Comparison of ENCODE assay signal across 12 mouse cellular contexts in the genomic region with DNA sequence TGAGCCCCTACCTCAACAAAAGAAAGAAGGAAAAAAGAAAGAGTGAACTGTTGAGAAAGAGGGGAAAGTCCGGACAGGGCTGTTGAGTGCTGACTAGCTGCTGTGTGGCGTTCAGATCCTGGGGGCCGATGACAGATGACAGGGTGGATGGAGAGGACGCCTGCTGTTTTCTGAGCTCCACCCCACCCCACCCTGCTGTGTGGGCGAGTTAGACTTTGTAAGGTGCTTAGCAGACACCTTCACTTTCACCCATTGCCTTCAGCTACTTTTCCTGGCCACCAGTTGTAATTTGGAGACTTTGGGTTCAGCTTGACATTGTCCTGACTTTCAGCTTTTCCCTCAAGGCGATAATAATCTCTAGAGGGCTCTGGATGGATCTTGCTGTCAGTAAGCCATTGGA. TPM values are rescaled to one million over a fixed set of nuclear protein-coding genes. Genes with fewer than 3 reads are reported as not detected.
A peak's percentile ranks its signal among the peaks of the same experiment; 100 is the strongest.
DNase-seq lines count a peak whose midpoint lies in the region; ATAC-seq lines count a peak whose summit lies in the region.
"Had no signal": no experiment of that assay in that cellular context is flagged by ENCODE, and none has a peak within 500 bp of the region (broad histone marks: within the 10 kb centered on the region; RNA-seq: fewer than 3 reads in every experiment).

No protein-coding gene starts in this region.

- 33% methylated on average over 6 of the region's 6 CpGs for WGBS in heart, embryonic 14.5 days
- 35% methylated on average over 6 of the region's 6 CpGs for WGBS in liver, embryonic 13.5 days (ENCODE audit: insufficient replicate concordance)

- H3K36me3 ChIP-seq in heart, embryonic 14.5 days (ENCODE audit: control insufficient read depth, insufficient read depth, low read length) = peaks cover 17% of the 10 kb centered on the region
- H3K36me3 ChIP-seq in liver, embryonic 13.5 days = peaks cover 22% of the 10 kb centered on the region

- H3K4me3 ChIP-seq in heart, embryonic 14.5 days (ENCODE audit: control insufficient read depth in 1 of 2, insufficient read depth in 1 of 2, low read depth in 1 of 2, low read length in 2 of 2) = no peak overlapping the region
- H3K4me3 ChIP-seq in liver, embryonic 13.5 days (replicated peaks) = peak overlapping the region; percentile 22; the same call in 1 of the 2 replicates
- H3K4me3 ChIP-seq: embryonic facial prominence, embryonic 13.5 days had no signal

- peak overlapping the region; percentile 38; the same call in 1 of the 2 replicates for H3K9ac ChIP-seq in heart, embryonic 14.5 days (ENCODE audit: low read length)
- H3K9ac ChIP-seq in liver, embryonic 13.5 days = peak overlapping the region; percentile 57

- no peak for ATAC-seq in heart, embryonic 14.5 days (ENCODE audit: insufficient number of reproducible peaks, insufficient read depth, low FRiP score, low read depth)
- ATAC-seq in liver, embryonic 13.5 days (ENCODE audit: low read depth) = peak; percentile 90

- H3K27ac ChIP-seq in heart, embryonic 14.5 days (replicated peaks in 1 of 2; ENCODE audit: control insufficient read depth in 1 of 2, insufficient read depth in 1 of 2, low read depth in 2 of 2, low read length in 2 of 2) = 0 out of 4 replicates have a peak overlapping the region, but pooled peaks of 1 of the 2 experiments have one; percentile 29
- peak overlapping the region; percentile 66 for H3K27ac ChIP-seq in liver, embryonic 13.5 days
- H3K27ac ChIP-seq: embryonic facial prominence, embryonic 13.5 days had no signal

- peaks cover 28 to 57% of the 10 kb centered on the region in 2 experiments for H3K4me1 ChIP-seq in heart, embryonic 14.5 days (ENCODE audit: control insufficient read depth in 2 of 2, insufficient read depth in 2 of 2, low read length in 2 of 2)
- peaks cover 67% of the 10 kb centered on the region for H3K4me1 ChIP-seq in liver, embryonic 13.5 days (replicated peaks)

- no peaks in the 10 kb centered on the region for H3K9me3 ChIP-seq in heart, embryonic 14.5 days (ENCODE audit: control insufficient read depth, low read length)
- no peaks in the 10 kb centered on the region for H3K9me3 ChIP-seq in liver, embryonic 13.5 days (replicated peaks)
- H3K9me3 ChIP-seq: embryonic facial prominence, embryonic 13.5 days had no signal

- H3K27me3 ChIP-seq in heart, embryonic 14.5 days (ENCODE audit: control insufficient read depth, insufficient read depth, low read length) = no peaks in the 10 kb centered on the region
- H3K27me3 ChIP-seq in liver, embryonic 13.5 days = no peaks in the 10 kb centered on the region
- H3K27me3 ChIP-seq: CH12.LX; embryonic facial prominence, embryonic 13.5 days had no signal

- intact Hi-C loops in heart, postnatal 25 days (cut with DNase I) = no loop called here

- H3K4me2 ChIP-seq in heart, embryonic 14.5 days (ENCODE audit: low read length) = 0 out of 2 replicates have a peak overlapping the region, but pooled peaks have one; percentile 6
- H3K4me2 ChIP-seq in liver, embryonic 13.5 days = peak overlapping the region; percentile 55
- H3K4me2 ChIP-seq: embryonic facial prominence, embryonic 13.5 days had no signal

- DNase-seq in heart, postnatal 25 days (ENCODE audit: low spot score) = no peak
- DNase-seq in thymus, postnatal 25 days = peak; percentile 52
- DNase-seq in thymus, postnatal 0 days (ENCODE audit: low spot score) = no peak
- peak; percentile 51 for DNase-seq in liver, embryonic 13.5 days
- no peak for DNase-seq in adrenal gland, adult 2 months
- no peak for DNase-seq in frontal cortex, postnatal 25 days (ENCODE audit: low spot score in 2 of 2)
- DNase-seq in urinary bladder, postnatal 10 days (ENCODE audit: low spot score) = no peak
- DNase-seq: cerebellum, adult 9-10 months; lung, adult 2 months had no signal

RNA-seq across cellular contexts. Expression of gene Pptc7, which starts 7.0 kb away (rescaled TPM):
- polyA plus RNA-seq in heart, embryonic 14.5 days (2014; fragmentation: Nextera tagmentation; extraction: Ambion mirVana) = 13.0 and 16.3 TPM in 2 replicates
- 10 to 100 TPM; 91.3 to 93.5 TPM for total RNA-seq in heart, postnatal 25 days (2021)
- 23.8 and 34.3 TPM in 2 replicates for polyA plus RNA-seq in thymus, postnatal 0 days (2015; fragmentation: Nextera tagmentation; extraction: Ambion mirVana)
- 3.4 and 3.5 TPM in 2 replicates for polyA plus RNA-seq in liver, embryonic 13.5 days (2015; fragmentation: Nextera tagmentation; extraction: Ambion mirVana)
- total RNA-seq in adrenal gland, adult 2 months (2021) = 10 to 100 TPM; 52.0 to 63.4 TPM
- 46.3 and 57.5 TPM in 2 replicates for polyA plus RNA-seq in adrenal gland, adult 2 months (2012; rRNA removed)

RNA-seq across cellular contexts. Expression of gene Tctn1, which starts 26.9 kb away (rescaled TPM):
- 3.4 and 3.7 TPM in 2 replicates for polyA plus RNA-seq in heart, embryonic 14.5 days (2014; fragmentation: Nextera tagmentation; extraction: Ambion mirVana)
- total RNA-seq in heart, postnatal 25 days (2021) = 1 to 10 TPM; 3.5 to 4.7 TPM
- polyA plus RNA-seq in thymus, postnatal 0 days (2015; fragmentation: Nextera tagmentation; extraction: Ambion mirVana) = 1.8 and 3.3 TPM in 2 replicates
- polyA plus RNA-seq in liver, embryonic 13.5 days (2015; fragmentation: Nextera tagmentation; extraction: Ambion mirVana) = 0.68 and 1.1 TPM in 2 replicates
- total RNA-seq in adrenal gland, adult 2 months (2021) = 10 to 100 TPM; 11.4 to 14.2 TPM
- 47.0 and 58.3 TPM in 2 replicates for polyA plus RNA-seq in adrenal gland, adult 2 months (2012; rRNA removed)

Comparison
In these comparisons a context has a peak if more than half of its experiments do, and no peak if none do; other contexts are left out.
1. DNase-seq: peak in thymus, postnatal 25 days (single experiment) and liver, embryonic 13.5 days (single experiment); none in heart, postnatal 25 days (single experiment), thymus, postnatal 0 days (single experiment), adrenal gland, adult 2 months (single experiment), frontal cortex, postnatal 25 days (0 of 2) and urinary bladder, postnatal 10 days (single experiment).
2. RNA of gene Tctn1, which starts 26.9 kb away (polyA plus RNA-seq): 47.0 to 58.3 TPM in adrenal gland, adult 2 months; 3.4 to 3.7 TPM in heart, embryonic 14.5 days, 1.8 to 3.3 TPM in thymus, postnatal 0 days and 0.68 to 1.1 TPM in liver, embryonic 13.5 days; every median in the first group is over 10 times any median in the second.